Mouse (Mus musculus) embryonic facial prominence, embryonic 14.5 days (tissue): ENCODE measurements around the gene Slc17a3. TPM values are rescaled to one million over a fixed set of nuclear protein-coding genes. Genes with fewer than 3 reads are reported as not detected.

Experiments
- ATAC-seq: fragments of 200-750 bp; cut with Nextera tagmentation; 2 replicates; pipeline ENCODE4 v1.8.0; 2017; ENCODE audit warnings: low read depth, moderate number of reproducible peaks, moderate TSS enrichment
- DNase-seq: peaks from one replicate; pipeline ENCODE4 v3.0.0-alpha.2; 2015; ENCODE audit warnings: low spot score
- H3K27ac ChIP-seq: fragments of 300-500 bp; sonication (generic); replicated peaks from 2 replicates; pipeline ENCODE4 v1.5.1; 2014; ENCODE audit warnings: low read depth, mild to moderate bottlenecking, low read length, moderate library complexity
- H3K27me3 ChIP-seq: fragments of 300-500 bp; sonication (generic); replicated peaks from 2 replicates; pipeline ENCODE4 v1.6.1; 2014; ENCODE audit warnings: low read length; ENCODE audit not compliant: control insufficient read depth, insufficient read depth
- H3K36me3 ChIP-seq: fragments of 300-500 bp; sonication (generic); 2 replicates; pipeline ENCODE4 v1.6.1; 2014; ENCODE audit warnings: low read length, mixed read lengths; ENCODE audit not compliant: control insufficient read depth, insufficient read depth
- H3K4me1 ChIP-seq: fragments of 300-500 bp; sonication (generic); 2 replicates; pipeline ENCODE4 v1.6.1; 2014; ENCODE audit warnings: antibody characterized with exemption, low read length; ENCODE audit not compliant: control insufficient read depth, insufficient read depth
- H3K4me2 ChIP-seq: fragments of 300-500 bp; sonication (generic); 2 replicates; pipeline ENCODE4 v1.6.1; 2014; ENCODE audit warnings: low read depth, mild to moderate bottlenecking, low read length, moderate library complexity, mixed read lengths
- H3K4me3 ChIP-seq: fragments of 300-500 bp; sonication (generic); 2 replicates; pipeline ENCODE4 v1.5.1; 2014; ENCODE audit warnings: low read depth, mild to moderate bottlenecking, low read length
- H3K9ac ChIP-seq: fragments of 300-500 bp; sonication (generic); 2 replicates; pipeline ENCODE4 v1.6.1; 2014; ENCODE audit warnings: low read depth, mild to moderate bottlenecking, low read length, moderate library complexity, mixed read lengths
- H3K9me3 ChIP-seq: fragments of 300-500 bp; sonication (generic); 2 replicates; pipeline ENCODE4 v1.6.1; 2016; ENCODE audit warnings: low read length; ENCODE audit not compliant: control insufficient read depth
- WGBS: fragments of 180-500 bp; shearing (Covaris S2); extraction: QIAGEN DNeasy Blood & Tissue Kit; methylation state at CpG from one replicate; pipeline ENCODE4 v1.1.7; 2014; 5-methylcytosine and 5-hydroxymethylcytosine counted together
- polyA plus RNA-seq: library from polyadenylated mRNA; unstranded; fragments of >200 nt; fragmentation: Nextera tagmentation; extraction: Ambion mirVana; gene quantifications from 2 replicates; pipeline ENCODE4 v1.2.1, GENCODE M21; 2014

The Slc17a3 gene
- 0.52 and 0.56 TPM in 2 replicates for polyA plus RNA-seq

DNA sequence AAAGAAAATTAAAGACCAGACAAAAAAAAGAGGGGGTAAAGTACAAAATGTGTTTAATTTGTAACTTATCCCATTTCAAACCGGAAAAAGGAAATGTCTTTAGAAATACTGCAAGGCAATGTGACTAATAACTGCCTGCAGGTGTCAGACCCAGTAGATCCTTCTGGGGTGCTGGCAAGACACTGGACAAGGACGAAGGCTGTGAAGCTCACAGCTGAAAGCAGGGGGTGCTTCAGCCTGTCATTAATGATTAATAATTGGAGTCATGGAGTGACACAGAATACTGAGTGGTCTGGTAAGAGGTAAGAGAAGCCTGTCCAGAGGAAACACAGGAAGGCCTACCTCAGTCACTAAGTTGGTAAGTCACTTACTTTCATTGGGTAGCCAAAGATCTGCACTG, at the start of gene Slc17a3:
TSS of gene Slc17a3 (plus strand) at position 127 of the 400 bp plus-strand sequence.
- H3K9ac ChIP-seq: no peak within 1 kb of the TSS
- H3K36me3 ChIP-seq: no peaks in the 10 kb centered on the region
- no peaks in the 10 kb centered on the region for H3K4me1 ChIP-seq
- H3K4me3 ChIP-seq: no peak within 1 kb of the TSS
- ATAC-seq (no peak), DNase-seq (no peak)
- WGBS: 74% methylated on average over 2 of the region's 2 CpGs
- H3K9me3 ChIP-seq: no peaks in the 10 kb centered on the region
- H3K27me3 ChIP-seq: no peaks in the 10 kb centered on the region
- H3K27ac ChIP-seq: no peak within 1 kb of the TSS
- H3K4me2 ChIP-seq: no peak within 1 kb of the TSS

DNA sequence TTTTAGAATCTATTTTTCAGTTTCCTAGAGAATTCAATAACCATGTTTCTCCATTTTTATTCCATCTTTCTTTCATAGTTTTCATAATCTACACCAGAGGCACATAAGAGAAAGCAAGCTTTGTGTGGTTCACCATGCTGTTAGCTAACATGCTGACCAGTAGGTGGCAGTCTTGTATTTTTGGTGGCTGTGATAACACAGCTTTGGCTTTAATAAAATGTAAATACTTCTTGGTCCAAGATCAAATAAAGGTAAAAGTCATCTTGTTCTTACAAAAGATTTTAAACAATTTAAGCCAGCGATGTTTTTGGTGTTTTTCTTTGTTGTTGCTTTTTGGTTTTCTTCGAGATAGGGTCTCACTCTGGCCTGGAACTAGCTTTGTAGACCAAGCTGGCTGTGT, 46.7 kb upstream of the Slc17a3 start:
- peak; percentile 81 for DNase-seq
- Histone ChIP-seq H3K27me3 (no peaks in the 10 kb centered on the region), H3K9me3 (no peaks in the 10 kb centered on the region), H3K36me3 (no peaks in the 10 kb centered on the region), H3K4me1 (no peaks in the 10 kb centered on the region), H3K27ac (no peak overlapping the region), H3K4me2 (no peak overlapping the region), H3K4me3 (no peak overlapping the region), H3K9ac (no peak overlapping the region)
- 42% methylated on average over 2 of the region's 2 CpGs for WGBS
- no peak for ATAC-seq

DNA sequence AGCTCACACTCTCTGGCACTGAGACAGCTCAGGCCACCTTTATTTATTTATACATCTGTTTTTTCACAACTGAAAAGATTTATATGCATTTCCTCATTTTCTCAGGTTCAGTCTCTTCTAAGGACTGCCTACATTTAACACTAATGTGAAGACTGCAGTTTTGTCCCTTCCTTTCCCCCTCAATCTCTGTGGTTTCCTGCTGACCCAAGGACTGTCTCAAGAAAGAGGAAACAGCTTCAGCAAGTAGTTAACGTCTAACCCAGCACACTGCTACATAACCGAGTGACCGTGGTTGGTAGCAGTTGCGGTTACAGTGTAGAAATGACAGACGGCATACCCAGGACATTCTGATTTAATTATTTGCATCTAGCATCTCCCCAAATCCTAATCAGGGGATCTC, 39.8 kb upstream of the Slc17a3 start:
- H3K9ac ChIP-seq: no peak overlapping the region
- no peaks in the 10 kb centered on the region for H3K4me1 ChIP-seq
- H3K27me3 ChIP-seq: no peaks in the 10 kb centered on the region
- no peaks in the 10 kb centered on the region for H3K9me3 ChIP-seq
- no peak for DNase-seq
- H3K4me3 ChIP-seq: no peak overlapping the region
- H3K36me3 ChIP-seq: no peaks in the 10 kb centered on the region
- WGBS: 52% methylated on average over 5 of the region's 5 CpGs
- H3K4me2 ChIP-seq: no peak overlapping the region
- no peak for ATAC-seq
- H3K27ac ChIP-seq: no peak overlapping the region

- no peak overlapping the region for H3K4me2 ChIP-seq
- H3K4me1 ChIP-seq: no peaks in the 10 kb centered on the region
- no peak overlapping the region for H3K4me3 ChIP-seq
- H3K36me3 ChIP-seq: no peaks in the 10 kb centered on the region
- ATAC-seq: no peak
- no peak for DNase-seq
- no peaks in the 10 kb centered on the region for H3K27me3 ChIP-seq
- H3K9ac ChIP-seq: no peak overlapping the region
- H3K9me3 ChIP-seq: no peaks in the 10 kb centered on the region
- no peak overlapping the region for H3K27ac ChIP-seq
- WGBS: 80% methylated on average over 2 of the region's 2 CpGs
Measured at GRCm38 (mm10) chr13:23804532-23804931, 34.7 kb upstream of the Slc17a3 start.

DNA sequence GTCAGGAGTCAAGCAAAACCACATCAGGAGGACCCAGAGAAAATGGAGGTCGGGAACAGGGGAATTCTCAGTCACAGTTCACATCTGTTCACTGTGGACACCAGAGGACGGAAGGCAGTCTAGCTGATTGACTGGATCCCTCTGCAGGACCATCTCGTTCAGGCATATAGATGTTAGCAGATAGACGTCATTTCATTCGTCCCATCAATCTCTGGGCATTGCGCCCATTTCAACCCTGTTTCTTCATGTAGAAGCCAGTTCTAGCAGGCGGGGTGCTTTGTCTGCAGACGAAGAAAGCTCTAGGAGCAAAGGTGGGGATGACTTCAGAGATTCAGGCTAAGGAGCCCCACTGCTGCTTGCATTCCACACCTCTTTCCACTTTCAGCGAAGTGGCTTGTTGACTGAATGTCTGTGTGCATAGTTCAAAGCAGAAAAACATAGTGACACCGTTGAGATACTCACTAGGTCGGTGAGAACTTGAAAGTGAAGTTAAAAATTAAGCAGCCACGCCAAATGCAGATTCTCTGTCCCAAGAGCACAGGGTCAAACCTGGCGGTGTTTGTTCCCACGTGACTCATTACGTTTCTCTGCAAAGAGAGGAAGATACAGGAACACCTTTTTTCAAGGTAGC, 32.7 kb upstream of the Slc17a3 start, which contains the start of gene Slc17a2:
TSS of gene Slc17a2 (plus strand) at position 572 of the 631 bp plus-strand sequence.
- WGBS: 82% methylated on average over 15 of the region's 15 CpGs
- ATAC-seq: no peak
- no peak for DNase-seq
- Histone ChIP-seq H3K4me2 (no peak within 1 kb of the TSS), H3K9ac (no peak within 1 kb of the TSS), H3K27ac (no peak within 1 kb of the TSS), H3K4me1 (no peaks in the 10 kb centered on the region), H3K4me3 (no peak within 1 kb of the TSS), H3K36me3 (no peaks in the 10 kb centered on the region), H3K27me3 (no peaks in the 10 kb centered on the region), H3K9me3 (no peaks in the 10 kb centered on the region)

DNA sequence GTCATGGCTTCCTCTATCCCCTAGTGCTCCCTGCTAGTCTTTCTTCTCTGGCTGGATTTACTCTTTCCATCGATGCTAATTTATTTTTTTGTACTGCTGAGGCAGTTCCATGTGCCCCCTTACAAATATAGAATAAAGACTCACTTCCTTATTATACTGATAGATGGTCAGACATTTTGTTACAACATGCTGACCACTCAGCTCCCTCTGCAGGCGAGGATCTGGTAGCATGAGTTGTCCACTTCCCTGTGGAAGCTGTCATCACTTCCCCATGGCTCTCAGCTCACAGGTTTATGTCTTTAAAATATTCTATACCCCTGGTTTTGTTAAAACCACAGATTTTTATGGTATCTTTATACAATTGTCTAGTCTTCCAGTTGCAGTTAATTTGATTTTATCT, 23.1 kb upstream of the Slc17a3 start:
- DNase-seq: no peak
- no peaks in the 10 kb centered on the region for H3K9me3 ChIP-seq
- H3K4me1 ChIP-seq: no peaks in the 10 kb centered on the region
- no peak overlapping the region for H3K9ac ChIP-seq
- no peak overlapping the region for H3K4me3 ChIP-seq
- H3K4me2 ChIP-seq: no peak overlapping the region
- no peaks in the 10 kb centered on the region for H3K27me3 ChIP-seq
- no peak overlapping the region for H3K27ac ChIP-seq
- 77% methylated on average over 2 of the region's 2 CpGs for WGBS
- H3K36me3 ChIP-seq: no peaks in the 10 kb centered on the region
- ATAC-seq: no peak

DNA sequence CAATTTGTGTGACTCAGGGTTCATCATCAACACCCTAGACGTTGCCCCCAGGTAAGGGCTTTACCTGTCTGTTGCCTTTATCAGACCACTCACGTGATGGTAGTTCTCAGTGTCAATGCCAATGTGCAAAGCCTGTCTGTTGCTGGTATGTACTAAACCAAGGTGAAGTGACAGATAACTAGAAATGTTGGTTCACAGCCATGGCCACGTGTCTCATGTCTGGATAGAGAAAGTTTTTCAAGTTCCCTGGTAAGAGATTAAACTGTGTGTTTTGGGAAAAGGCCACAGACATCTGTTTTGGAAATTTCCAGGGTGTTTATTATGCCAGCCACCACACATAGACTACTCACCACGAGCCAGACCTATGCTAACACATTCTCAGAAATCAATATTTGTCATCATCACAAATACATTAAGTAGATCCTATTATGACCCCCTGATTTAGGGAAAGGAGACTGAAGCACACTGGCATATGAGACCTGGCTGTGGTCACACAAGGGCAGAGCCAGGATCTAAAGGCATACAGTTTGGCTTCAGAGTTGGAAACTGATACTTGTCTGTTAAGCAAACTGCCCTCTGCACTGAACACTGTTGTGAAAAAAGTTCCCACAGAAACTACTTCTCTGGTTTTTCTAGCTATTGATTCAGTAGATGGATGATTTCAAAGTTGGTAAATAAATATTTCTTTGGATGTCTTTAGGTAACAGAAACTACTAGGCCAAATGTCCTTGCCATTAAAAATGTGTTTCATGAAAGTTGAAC, 18.9 kb upstream of the Slc17a3 start:
- Histone ChIP-seq H3K36me3 (no peaks in the 10 kb centered on the region), H3K27ac (no peak overlapping the region), H3K4me3 (no peak overlapping the region), H3K27me3 (no peaks in the 10 kb centered on the region), H3K4me2 (no peak overlapping the region), H3K9ac (no peak overlapping the region), H3K9me3 (no peaks in the 10 kb centered on the region), H3K4me1 (no peaks in the 10 kb centered on the region)
- 66% methylated on average over 4 of the region's 4 CpGs for WGBS
- ATAC-seq: no peak
- DNase-seq: no peak

DNA sequence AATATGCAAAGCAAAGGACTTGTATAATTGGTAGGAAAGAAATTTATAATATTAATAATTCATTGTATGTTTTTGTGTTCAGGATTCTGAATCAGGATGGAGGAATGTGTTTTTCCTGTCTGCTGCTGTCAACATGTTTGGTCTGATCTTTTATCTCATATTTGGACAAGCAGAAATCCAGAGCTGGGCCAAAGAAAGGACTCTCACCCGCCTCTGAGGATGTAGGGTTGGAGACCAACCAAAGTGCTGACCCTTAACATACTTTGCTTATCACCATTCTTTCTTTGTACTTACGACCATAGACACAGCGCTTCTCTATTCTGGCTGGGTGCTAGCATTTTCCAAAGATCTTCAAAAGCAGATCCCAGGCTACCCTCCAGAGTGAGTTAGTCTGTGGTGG, 17.0 kb upstream of the Slc17a3 start:
- Histone ChIP-seq H3K4me1 (no peaks in the 10 kb centered on the region), H3K36me3 (no peaks in the 10 kb centered on the region), H3K9ac (no peak overlapping the region), H3K9me3 (no peaks in the 10 kb centered on the region), H3K4me3 (no peak overlapping the region), H3K27ac (no peak overlapping the region), H3K27me3 (no peaks in the 10 kb centered on the region), H3K4me2 (no peak overlapping the region)
- ATAC-seq (no peak), DNase-seq (no peak)
- WGBS: 81% methylated on average over 3 of the region's 3 CpGs

DNA sequence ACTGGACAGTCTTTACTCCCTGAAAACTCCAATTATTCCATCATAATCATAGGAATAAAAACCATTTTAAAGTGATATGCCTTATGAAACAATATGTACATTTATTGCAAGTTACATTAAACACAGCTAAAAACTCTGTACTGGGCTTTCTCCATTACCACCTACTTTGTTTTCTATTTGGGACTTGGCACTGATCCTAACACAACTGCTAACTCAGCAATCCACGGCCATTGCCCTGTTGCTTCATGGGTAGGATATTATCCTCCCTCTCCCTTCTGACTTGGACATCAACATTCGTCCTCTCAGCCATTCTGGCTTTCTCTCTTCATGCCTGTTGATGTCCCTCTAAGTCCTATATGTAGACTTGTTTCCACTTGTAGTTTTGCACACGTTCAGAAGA, 12.6 kb upstream of the Slc17a3 start:
- H3K36me3 ChIP-seq: no peaks in the 10 kb centered on the region
- ATAC-seq (no peak), DNase-seq (no peak)
- no peak overlapping the region for H3K4me3 ChIP-seq
- H3K27ac ChIP-seq: no peak overlapping the region
- no peaks in the 10 kb centered on the region for H3K4me1 ChIP-seq
- no peaks in the 10 kb centered on the region for H3K9me3 ChIP-seq
- 75% methylated on average over 3 of the region's 3 CpGs for WGBS
- no peaks in the 10 kb centered on the region for H3K27me3 ChIP-seq
- H3K4me2 ChIP-seq: no peak overlapping the region
- no peak overlapping the region for H3K9ac ChIP-seq
